Mouse (Mus musculus) retina, adult 2 months (tissue): ENCODE measurements at regions not wholly inside any gene's neighbourhood (a gene's known extent, or its start where the extent isn't known, plus 50 kb on each side); places are given as distances from the start of the nearest gene placed in this dataset.

Experiments
- DNase-seq: peaks from one replicate; pipeline ENCODE4 v3.0.0-alpha.2; 2012; ENCODE audit warnings: low read depth, low spot score

- no peak for DNase-seq
These were observed 67.6 kb upstream of the Tmem189 start for GRCm38 (mm10) chr2:167757157-167757780.

- no peak for DNase-seq
These were observed 67.1 kb upstream of the Tmem189 start for GRCm38 (mm10) chr2:167756721-167757120.

GRCm38 (mm10) chr2:167754929-167755551, 65.4 kb upstream of the Tmem189 start:
- DNase-seq: no peak

- DNase-seq: no peak
These were observed 64.3 kb upstream of the Tmem189 start for GRCm38 (mm10) chr2:167753898-167754297.

GRCm38 (mm10) chr2:167752805-167753556, 63.4 kb upstream of the Tmem189 start:
- no peak for DNase-seq

- DNase-seq: no peak
These were observed 62.0 kb upstream of the Tmem189 start for GRCm38 (mm10) chr2:167751585-167751984.

- no peak for DNase-seq
These were observed 58.7 kb upstream of the Tmem189 start for GRCm38 (mm10) chr2:167748297-167748696.

- no peak for DNase-seq
These were observed 57.7 kb upstream of the Tmem189 start for GRCm38 (mm10) chr2:167747164-167747843.

GRCm38 (mm10) chr2:167746344-167746743, 56.7 kb upstream of the Tmem189 start:
- DNase-seq: no peak

- no peak for DNase-seq
These were observed 55.8 kb upstream of the Tmem189 start for GRCm38 (mm10) chr2:167745409-167745808.

GRCm38 (mm10) chr2:167744080-167744479, 54.5 kb upstream of the Tmem189 start:
- no peak for DNase-seq

GRCm38 (mm10) chr2:167742479-167742878, 52.9 kb upstream of the Tmem189 start:
- no peak for DNase-seq

- no peak for DNase-seq
These were observed 51.0 kb upstream of the Tmem189 start for GRCm38 (mm10) chr2:167740516-167741189.
